Mouse (Mus musculus): ENCODE measurements at regions not wholly inside any gene's neighbourhood (a gene's known extent, or its start where the extent isn't known, plus 50 kb on each side); places are given as distances from the start of the nearest gene placed in this dataset.
A peak's percentile ranks its signal among the peaks of the same experiment; 100 is the strongest.

DNA sequence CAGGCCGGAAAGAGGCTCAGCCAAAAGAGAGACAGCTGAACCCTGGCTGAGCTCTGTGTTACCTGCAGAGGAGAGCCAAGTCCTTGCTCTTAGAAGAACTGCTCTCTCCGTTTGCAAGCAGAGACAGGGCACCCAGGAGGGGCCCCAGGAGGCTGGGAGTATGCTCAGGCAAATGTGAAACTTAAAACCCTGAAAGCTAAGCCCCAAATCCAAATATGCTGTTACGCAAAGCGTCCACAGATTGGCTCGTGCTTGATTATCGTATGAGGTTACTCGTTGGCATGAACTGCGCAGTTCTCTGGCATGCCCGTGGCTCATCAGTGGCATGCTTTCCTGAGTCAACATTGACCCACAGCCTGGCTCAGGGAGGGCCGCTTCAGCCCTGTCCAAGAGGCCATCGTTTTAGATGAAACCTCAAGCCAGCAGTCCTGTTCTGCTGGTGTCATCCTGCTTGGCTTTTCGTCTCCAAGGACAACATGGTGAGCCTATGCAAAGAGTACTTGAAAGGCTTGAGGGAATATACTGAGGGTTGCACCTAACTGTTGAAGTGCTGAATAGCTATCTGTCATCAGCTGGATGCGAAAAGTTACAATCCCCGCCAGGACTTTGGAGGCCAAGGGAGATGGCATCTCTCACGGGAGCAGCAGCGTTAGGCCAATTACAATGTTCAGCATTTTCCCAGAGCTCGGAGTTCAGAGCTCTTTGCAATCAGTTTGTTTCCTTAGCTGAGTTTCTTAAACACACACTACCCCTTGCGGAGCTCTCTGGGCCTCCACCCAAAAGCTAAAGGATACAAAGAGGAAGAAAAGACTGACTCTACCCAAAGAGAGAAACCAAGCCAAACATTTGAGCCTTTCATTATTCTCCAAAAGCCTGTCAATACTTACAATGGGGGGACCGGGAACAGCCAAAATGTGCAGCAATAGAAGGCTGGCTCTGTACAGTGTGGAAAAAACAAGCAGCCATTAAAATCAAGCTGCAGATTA is 120.8 kb upstream of the Smim15 start:
- Histone ChIP-seq H3K27ac (no peak overlapping the region), H3K27me3 (no peaks in the 10 kb centered on the region), H3K36me3 (no peaks in the 10 kb centered on the region), H3K9ac (no peak overlapping the region), H3K4me2 (replicated peaks) (no peak overlapping the region), H3K4me1 (peaks cover 5% of the 10 kb centered on the region; the same call in 1 of the 2 replicates), H3K9me3 (replicated peaks) (no peaks in the 10 kb centered on the region), H3K4me3 (no peak overlapping the region)
- 0 out of 2 replicates have a peak, but pooled peaks have one; percentile 26 for ATAC-seq (ENCODE audit: low FRiP score)
- 57% methylated on average over 19 of the region's 19 CpGs for WGBS

DNA sequence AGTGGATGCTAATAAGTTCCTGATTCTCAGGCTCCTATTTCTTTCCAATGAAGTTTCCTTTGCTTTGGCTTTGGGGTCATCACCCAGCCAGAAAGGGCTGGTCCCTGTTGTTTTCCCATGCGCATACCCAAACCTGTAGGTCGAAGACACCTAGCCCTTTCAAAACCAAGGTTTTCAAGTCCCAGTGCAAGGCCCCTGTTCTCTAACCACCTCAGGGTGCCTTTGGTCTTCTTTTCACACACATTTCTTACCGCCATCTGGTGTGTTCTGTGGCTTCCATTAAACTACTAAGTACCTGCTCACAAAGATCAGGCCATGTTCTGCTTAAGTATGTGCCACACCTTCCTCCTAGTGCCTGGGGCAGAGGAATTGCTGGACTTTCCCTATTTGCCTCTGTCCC is 124.8 kb upstream of the Smim15 start:
- H3K4me1 ChIP-seq = peaks cover 3% of the 10 kb centered on the region; the same call in 1 of the 2 replicates
- WGBS = 71% methylated on average over 3 of the region's 3 CpGs

DNA sequence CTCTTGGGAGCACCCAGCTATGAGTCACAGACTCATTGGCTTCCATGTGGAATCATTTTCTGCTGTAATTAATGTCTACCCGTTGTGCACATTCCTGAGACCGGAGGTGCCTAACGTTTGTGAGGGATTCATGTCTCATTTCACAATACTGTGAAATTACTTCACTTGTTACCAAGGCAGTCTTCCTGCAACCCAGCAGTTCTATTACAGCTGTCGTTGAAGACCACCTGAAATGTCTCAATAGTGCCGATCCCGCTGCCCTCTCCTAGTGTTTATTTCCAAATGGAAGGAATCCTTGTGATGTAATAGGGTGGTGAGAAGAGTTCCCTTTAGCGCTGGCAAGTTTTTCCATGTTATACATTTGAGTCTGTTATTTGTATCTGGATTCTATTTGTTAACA is 125.8 kb upstream of the Smim15 start:
- Histone ChIP-seq H3K4me3 (no peak overlapping the region), H3K9me3 (replicated peaks) (no peaks in the 10 kb centered on the region), H3K9ac (no peak overlapping the region), H3K4me1 (peaks cover 3% of the 10 kb centered on the region; the same call in 1 of the 2 replicates), H3K4me2 (replicated peaks) (no peak overlapping the region), H3K27ac (no peak overlapping the region), H3K36me3 (no peaks in the 10 kb centered on the region), H3K27me3 (no peaks in the 10 kb centered on the region)
- 86% methylated on average over 7 of the region's 7 CpGs for WGBS
- no peak for ATAC-seq (ENCODE audit: low FRiP score)

More for the DNA sequence above, 124.8 kb upstream of the Smim15 start:
- no peak overlapping the region for H3K4me2 ChIP-seq (replicated peaks)
- no peak overlapping the region for H3K4me3 ChIP-seq
- no peaks in the 10 kb centered on the region for H3K36me3 ChIP-seq
- H3K27ac ChIP-seq = no peak overlapping the region
- H3K27me3 ChIP-seq = no peaks in the 10 kb centered on the region
- no peak overlapping the region for H3K9ac ChIP-seq
- H3K9me3 ChIP-seq (replicated peaks) = no peaks in the 10 kb centered on the region
- ATAC-seq (ENCODE audit: low FRiP score) = no peak

DNA sequence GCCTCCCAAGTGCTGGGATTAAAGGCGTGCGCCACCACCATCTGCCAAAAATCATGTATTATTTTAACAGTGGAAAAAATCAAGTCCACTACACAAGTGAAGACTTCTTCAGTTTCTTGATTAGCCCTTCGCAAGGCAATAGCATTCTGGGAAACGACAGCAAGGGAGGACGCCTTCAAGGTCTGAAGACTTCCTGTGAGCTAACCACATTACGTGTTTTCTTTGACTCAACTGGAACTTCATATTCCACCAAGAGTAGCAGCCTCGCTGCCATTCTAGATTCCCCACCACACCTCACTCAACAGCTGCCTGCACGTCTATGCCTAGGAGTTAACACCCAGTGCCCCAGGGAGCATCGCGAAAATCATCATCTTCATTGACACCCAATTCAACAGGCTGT is 126.2 kb upstream of the Smim15 start:
- no peak for ATAC-seq (ENCODE audit: low FRiP score)
- Histone ChIP-seq H3K4me2 (replicated peaks) (no peak overlapping the region), H3K9me3 (replicated peaks) (no peaks in the 10 kb centered on the region), H3K9ac (no peak overlapping the region), H3K4me1 (no peaks in the 10 kb centered on the region), H3K27ac (no peak overlapping the region), H3K27me3 (no peaks in the 10 kb centered on the region), H3K4me3 (no peak overlapping the region), H3K36me3 (no peaks in the 10 kb centered on the region)
- 96% methylated on average over 10 of the region's 10 CpGs for WGBS

DNA sequence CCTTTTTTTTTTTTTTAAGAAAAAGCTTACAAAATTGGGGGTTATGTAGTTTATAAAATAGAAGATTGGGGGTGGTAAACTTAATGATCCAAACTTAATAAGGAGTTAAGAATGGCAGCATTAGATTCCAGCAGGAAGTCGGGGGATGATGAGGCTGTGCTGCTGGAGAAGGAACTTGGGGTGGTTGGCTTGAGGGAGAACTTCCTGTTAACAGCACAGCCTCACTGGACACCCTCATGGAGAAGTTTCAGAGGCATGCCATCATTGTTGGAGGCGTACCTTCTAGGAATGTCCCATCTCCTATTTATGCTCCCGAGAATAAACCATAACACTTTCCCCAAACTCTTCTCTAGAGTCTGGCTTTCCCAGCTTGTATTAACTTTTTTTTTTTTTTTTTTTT is 126.7 kb upstream of the Smim15 start:
- no peak overlapping the region for H3K9ac ChIP-seq
- ATAC-seq (ENCODE audit: low FRiP score) = no peak
- no peaks in the 10 kb centered on the region for H3K9me3 ChIP-seq (replicated peaks)
- no peaks in the 10 kb centered on the region for H3K4me1 ChIP-seq
- H3K27me3 ChIP-seq = no peaks in the 10 kb centered on the region
- no peak overlapping the region for H3K27ac ChIP-seq
- no peak overlapping the region for H3K4me2 ChIP-seq (replicated peaks)
- no peak overlapping the region for H3K4me3 ChIP-seq
- 84% methylated on average over 3 of the region's 3 CpGs for WGBS
- no peaks in the 10 kb centered on the region for H3K36me3 ChIP-seq

DNA sequence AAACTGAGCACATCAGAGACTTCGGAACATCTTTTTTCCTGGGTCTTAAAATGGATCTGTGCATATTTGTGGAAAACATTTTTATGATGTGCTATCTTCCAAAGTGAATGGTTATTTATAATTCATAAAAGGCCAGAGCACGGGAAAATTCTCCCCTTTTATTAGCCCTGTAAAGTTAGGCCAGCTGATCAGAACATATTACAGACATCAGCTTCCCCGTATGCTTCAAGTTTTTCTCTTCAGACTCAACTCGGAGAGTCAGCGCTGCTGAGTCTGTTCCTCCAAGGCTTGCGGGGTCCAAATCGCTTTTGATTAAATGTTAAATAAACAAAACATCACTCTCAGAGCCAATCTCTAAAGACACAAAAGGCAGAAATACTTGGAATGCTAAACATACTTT is 134.1 kb upstream of the Smim15 start:
- Histone ChIP-seq H3K4me3 (no peak overlapping the region), H3K4me2 (replicated peaks) (no peak overlapping the region), H3K4me1 (peaks cover 3% of the 10 kb centered on the region; the same call in 1 of the 2 replicates), H3K27me3 (no peaks in the 10 kb centered on the region), H3K36me3 (no peaks in the 10 kb centered on the region), H3K9me3 (replicated peaks) (no peaks in the 10 kb centered on the region), H3K27ac (no peak overlapping the region), H3K9ac (no peak overlapping the region)
- 72% methylated on average over 7 of the region's 7 CpGs for WGBS
- no peak for ATAC-seq (ENCODE audit: low FRiP score)

DNA sequence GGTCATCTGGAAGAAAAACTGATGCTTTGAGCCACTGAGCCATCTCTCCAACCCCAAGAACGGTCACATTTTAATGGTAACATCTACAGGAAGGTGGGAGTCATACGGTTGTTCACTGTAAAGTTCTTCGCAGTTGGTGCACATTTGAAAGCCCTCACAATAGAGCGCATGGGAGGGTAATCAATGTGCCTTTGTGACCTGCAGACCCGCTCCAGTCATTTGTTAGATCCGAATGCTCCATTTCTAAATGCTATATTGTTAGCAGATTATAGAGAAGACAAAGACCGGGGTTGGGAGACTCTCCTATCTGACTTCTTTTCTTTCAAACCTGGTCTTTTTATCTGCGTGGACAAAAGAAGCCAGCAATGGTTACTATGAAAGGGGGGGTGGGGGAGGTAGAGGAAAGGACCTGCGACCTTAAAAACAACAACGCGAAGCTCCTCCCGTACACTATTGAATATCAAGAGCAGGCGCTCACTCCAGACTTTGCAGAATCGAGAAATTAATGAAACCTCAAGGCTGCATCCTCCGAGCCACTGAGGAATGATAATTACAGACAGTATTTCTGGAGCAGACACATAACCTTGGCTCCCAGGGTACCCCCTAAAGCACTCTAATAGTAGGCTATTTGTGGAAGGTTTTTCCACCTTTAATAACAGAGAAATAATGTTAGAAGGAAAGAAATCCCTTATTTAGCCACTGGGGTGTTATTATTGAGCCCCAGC is 134.7 kb upstream of the Smim15 start:
- Histone ChIP-seq H3K27ac (no peak overlapping the region), H3K4me3 (no peak overlapping the region), H3K27me3 (no peaks in the 10 kb centered on the region), H3K9me3 (replicated peaks) (no peaks in the 10 kb centered on the region), H3K9ac (no peak overlapping the region), H3K4me1 (peaks cover 3% of the 10 kb centered on the region; the same call in 1 of the 2 replicates), H3K4me2 (replicated peaks) (0 out of 2 replicates have a peak overlapping the region, but pooled peaks have one; percentile 7), H3K36me3 (no peaks in the 10 kb centered on the region)
- ATAC-seq (ENCODE audit: low FRiP score) = no peak
- 35% methylated on average over 15 of the region's 15 CpGs for WGBS

DNA sequence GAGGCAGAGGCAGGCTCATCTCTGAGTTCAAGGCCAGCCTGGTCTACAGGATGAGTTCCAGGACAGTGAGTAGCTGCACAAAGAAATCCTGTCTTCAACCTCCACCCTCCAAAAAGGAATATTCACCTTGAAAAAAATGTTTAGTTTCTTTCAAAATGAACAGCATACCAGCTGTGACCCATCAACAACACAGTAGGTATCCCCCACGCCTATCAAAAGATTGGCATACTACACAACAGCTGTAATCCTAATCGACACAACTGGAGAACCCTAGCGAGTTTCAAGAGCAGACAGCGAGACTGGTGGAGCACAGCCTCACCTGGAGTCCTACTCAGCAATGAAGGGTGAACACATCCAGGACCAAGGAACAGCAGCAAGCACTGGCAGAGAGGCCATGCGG is 136.3 kb upstream of the Smim15 start:
- Histone ChIP-seq H3K9ac (no peak overlapping the region), H3K27me3 (no peaks in the 10 kb centered on the region), H3K9me3 (replicated peaks) (no peaks in the 10 kb centered on the region), H3K27ac (no peak overlapping the region), H3K4me1 (peaks cover 16% of the 10 kb centered on the region), H3K36me3 (no peaks in the 10 kb centered on the region), H3K4me3 (no peak overlapping the region), H3K4me2 (replicated peaks) (no peak overlapping the region)
- no peak for ATAC-seq (ENCODE audit: low FRiP score)
- WGBS = 90% methylated on average over 5 of the region's 5 CpGs

DNA sequence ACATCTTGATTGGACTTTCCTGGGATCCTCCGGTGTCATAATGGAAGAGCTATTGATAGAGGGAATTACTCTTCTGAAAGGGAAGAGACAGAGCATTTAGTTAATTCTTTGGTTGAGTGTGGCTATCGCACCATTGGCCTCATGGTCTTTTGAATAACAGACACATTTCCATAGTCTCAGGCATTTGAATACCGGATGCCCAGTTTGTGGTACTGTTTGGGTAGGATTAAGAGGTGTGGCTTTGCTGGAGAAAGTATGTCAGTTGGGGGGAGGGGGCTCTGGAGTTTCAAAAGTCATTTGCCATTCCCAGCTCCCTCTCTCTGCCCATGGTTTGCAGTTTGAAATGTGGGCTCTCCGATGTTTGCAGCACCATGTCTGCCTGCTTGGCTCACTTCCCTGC is 139.4 kb upstream of the Smim15 start:
- Histone ChIP-seq H3K36me3 (no peaks in the 10 kb centered on the region), H3K9me3 (replicated peaks) (no peaks in the 10 kb centered on the region), H3K4me1 (peaks cover 19% of the 10 kb centered on the region), H3K4me2 (replicated peaks) (no peak overlapping the region), H3K4me3 (no peak overlapping the region), H3K9ac (no peak overlapping the region), H3K27me3 (no peaks in the 10 kb centered on the region), H3K27ac (no peak overlapping the region)
- no peak for ATAC-seq (ENCODE audit: low FRiP score)
- 82% methylated on average over 4 of the region's 4 CpGs for WGBS

DNA sequence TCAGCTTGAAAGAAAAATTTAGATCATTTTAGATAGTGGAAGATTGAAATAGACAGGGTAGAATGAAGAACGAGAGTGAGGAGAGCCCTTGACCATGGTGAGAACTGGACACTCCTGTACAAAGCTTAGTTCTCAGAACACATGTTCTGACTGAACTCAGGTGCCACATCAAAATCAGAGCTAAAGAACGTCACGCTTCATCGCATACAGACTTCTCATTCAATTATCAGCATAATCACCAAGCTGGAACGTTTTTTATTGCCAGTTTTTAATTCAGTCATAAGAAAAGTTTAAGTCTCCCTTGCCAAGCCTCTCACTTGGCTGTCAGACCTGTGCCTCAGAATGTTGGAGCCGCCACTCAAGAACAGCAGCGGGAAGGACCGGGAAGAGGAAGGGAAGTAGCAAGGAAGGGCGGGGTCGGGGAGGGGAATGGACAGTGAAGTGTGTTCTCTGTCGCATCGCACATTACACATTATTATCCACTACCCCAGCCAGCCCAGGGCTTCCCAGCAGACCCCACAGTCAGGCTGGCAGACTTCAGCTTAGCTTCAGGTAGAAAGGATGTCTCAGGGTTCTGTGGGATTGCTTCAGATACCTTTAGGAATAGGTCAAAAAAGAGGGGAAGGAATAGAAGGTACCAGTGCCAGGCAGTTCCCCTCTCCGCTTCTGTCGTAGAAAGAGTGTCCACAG is 140.1 kb upstream of the Smim15 start:
- Histone ChIP-seq H3K4me1 (peaks cover 16% of the 10 kb centered on the region), H3K36me3 (no peaks in the 10 kb centered on the region), H3K27me3 (no peaks in the 10 kb centered on the region), H3K4me2 (replicated peaks) (no peak overlapping the region), H3K9ac (no peak overlapping the region), H3K27ac (no peak overlapping the region), H3K4me3 (no peak overlapping the region), H3K9me3 (replicated peaks) (no peaks in the 10 kb centered on the region)
- 78% methylated on average over 14 of the region's 14 CpGs for WGBS
- ATAC-seq (ENCODE audit: low FRiP score) = no peak

DNA sequence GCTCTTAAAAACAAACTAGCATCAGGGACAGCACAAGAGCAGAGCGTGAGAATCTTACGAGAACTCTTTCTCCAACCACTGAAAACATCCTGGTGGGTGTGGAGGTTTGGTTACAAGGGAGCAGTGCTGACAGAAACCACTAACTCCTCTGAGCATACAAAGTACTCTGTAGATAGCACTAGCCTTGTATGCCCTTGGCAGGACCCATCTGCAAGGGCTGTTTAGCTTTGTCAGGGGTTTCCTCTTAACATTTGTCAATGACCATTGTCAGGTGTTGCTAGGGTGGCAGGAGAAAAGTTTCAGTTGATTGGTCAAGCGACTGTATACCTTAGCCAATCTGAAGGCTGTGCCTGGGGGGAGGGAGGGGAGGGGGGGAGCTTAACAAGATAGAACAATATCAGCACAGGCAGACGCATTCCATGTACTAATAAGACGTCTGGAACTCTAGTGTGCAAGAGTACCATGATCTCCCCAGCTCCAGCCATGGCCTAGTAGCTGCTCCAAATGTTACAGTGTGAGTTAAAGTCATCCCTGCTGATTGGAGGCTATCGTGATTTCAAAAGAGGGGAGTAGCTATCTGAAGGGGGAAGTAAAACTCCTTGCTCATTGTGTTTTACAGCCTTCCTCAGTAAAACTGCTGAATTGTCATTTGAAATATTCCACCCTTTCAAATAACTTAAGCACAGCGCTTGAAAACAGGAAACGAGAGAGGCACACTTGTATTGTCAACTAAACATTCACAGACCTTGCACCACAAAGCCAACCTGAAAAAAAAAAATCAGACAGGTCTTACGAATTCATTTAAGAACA is 140.9 kb upstream of the Smim15 start:
- H3K36me3 ChIP-seq = no peaks in the 10 kb centered on the region
- H3K9me3 ChIP-seq (replicated peaks) = no peaks in the 10 kb centered on the region
- no peak overlapping the region for H3K4me3 ChIP-seq
- no peak overlapping the region for H3K4me2 ChIP-seq (replicated peaks)
- H3K9ac ChIP-seq = no peak overlapping the region
- peak; percentile 83 for ATAC-seq (ENCODE audit: low FRiP score)
- H3K27ac ChIP-seq = peak overlapping the region; percentile 41
- 41% methylated on average over 9 of the region's 9 CpGs for WGBS
- H3K4me1 ChIP-seq = peaks cover 16% of the 10 kb centered on the region
- no peaks in the 10 kb centered on the region for H3K27me3 ChIP-seq

All from hindbrain, embryonic 12.5 days (tissue).